Mouse (Mus musculus) heart, adult 2 months (tissue): ENCODE measurements around the gene H1foo. TPM values are rescaled to one million over a fixed set of nuclear protein-coding genes. Genes with fewer than 3 reads are reported as not detected.

ENCODE experiments used
- DNase-seq, 2 experiments: peaks; one replicate each; pipeline ENCODE4 v3.0.0; 2021
- H3K27ac ChIP-seq: fragments of 200-600 bp; 2 replicates; pipeline ENCODE4 v1.8.1; 2022
- H3K27me3 ChIP-seq: fragments of 200-500 bp; 2 replicates; pipeline ENCODE4 v1.6.1; 2012; ENCODE audit warnings: mild to moderate bottlenecking, low read length, inconsistent platforms, mixed read lengths; ENCODE audit not compliant: control insufficient read depth, insufficient read depth
- H3K36me3 ChIP-seq: fragments of 200-500 bp; 2 replicates; pipeline ENCODE4 v1.6.1; 2012; ENCODE audit warnings: low read length, inconsistent platforms; ENCODE audit not compliant: control insufficient read depth, insufficient read depth
- H3K4me1 ChIP-seq: fragments of 200-500 bp; 2 replicates; pipeline ENCODE4 v1.6.1; 2011; ENCODE audit warnings: low read length; ENCODE audit not compliant: control insufficient read depth, insufficient read depth
- H3K4me3 ChIP-seq: fragments of 200-600 bp; 2 replicates; pipeline ENCODE4 v1.8.1; 2022
- H3K79me2 ChIP-seq: fragments of 200-500 bp; replicated peaks from 2 replicates; pipeline ENCODE4 v1.6.1; 2012; ENCODE audit warnings: mild to moderate bottlenecking, inconsistent platforms, low read length, moderate library complexity, mixed read lengths; ENCODE audit not compliant: control insufficient read depth, insufficient read depth
- H3K9ac ChIP-seq: fragments of 200-500 bp; 2 replicates; pipeline ENCODE4 v1.6.1; 2012; ENCODE audit warnings: low read depth, mild to moderate bottlenecking, control low read depth, inconsistent platforms, low read length, mixed read lengths
- CTCF ChIP-seq: fragments of 200-600 bp; IDR thresholded peaks from 2 replicates; pipeline ENCODE4 v1.8.1; 2022; ENCODE audit warnings: antibody characterized with exemption, mild to moderate bottlenecking, moderate library complexity
- EP300 ChIP-seq: fragments of 200-500 bp; IDR thresholded peaks from 2 replicates; pipeline ENCODE4 v1.6.1; 2011; ENCODE audit warnings: low read depth, low read length, control low read depth; ENCODE audit not compliant: insufficient read depth
- POLR2A ChIP-seq: fragments of 200-500 bp; IDR thresholded peaks from 2 replicates; pipeline ENCODE4 v1.6.1; 2011; ENCODE audit warnings: mild to moderate bottlenecking, low read depth, low read length, control low read depth; ENCODE audit not compliant: insufficient read depth
- WGBS: fragments of 180-500 bp; shearing (Covaris S2); methylation state at CpG from one replicate; pipeline ENCODE4 v1.1.7; 2018; 5-methylcytosine and 5-hydroxymethylcytosine counted together
- intact Hi-C: fragments of 180-260 bp; cut with DNase I; formaldehyde crosslinking; loops from one replicate; pipeline ENCODE4 v1.15.1; 2025
- polyA plus RNA-seq: library from polyadenylated mRNA; depleted of rRNA; stranded (reverse); fragments of >200 nt; gene quantifications from 2 replicates; pipeline ENCODE4 v1.2.3, GENCODE M21; 2012
- total RNA-seq, 2 experiments: library from RNA; stranded (reverse); gene quantifications; 2 replicates each; pipeline ENCODE4 v1.2.3; 2021

Gene H1foo
- total and polyA plus RNA-seq, 3 experiments = not detected

DNA sequence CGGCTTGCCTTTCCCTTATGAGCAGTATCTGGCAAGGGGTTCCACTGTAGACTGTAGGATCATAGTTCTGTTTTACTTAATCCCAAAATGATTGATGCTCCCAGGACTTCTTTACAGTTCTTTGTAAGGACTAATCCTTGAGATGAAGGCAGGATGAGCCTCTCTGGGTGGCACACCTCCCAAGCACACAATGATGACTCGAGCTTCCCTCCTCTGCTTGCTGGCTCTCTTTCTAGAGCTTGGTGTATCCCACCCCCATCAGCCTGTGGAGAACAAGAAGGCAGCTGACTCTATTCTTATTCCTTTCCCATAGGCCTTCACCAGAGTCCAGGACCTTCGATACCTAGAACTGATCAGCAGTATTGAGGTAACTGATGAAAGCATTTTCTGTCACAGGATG lies 42.2 kb upstream of the H1foo start:
- H3K27ac ChIP-seq = peak overlapping the region; percentile 94
- DNase-seq = no peak
- H3K36me3 ChIP-seq = no peaks in the 10 kb centered on the region; the same call in 1 of the 2 replicates
- 61% methylated on average over 3 of the region's 3 CpGs for WGBS
- no peaks in the 10 kb centered on the region for H3K27me3 ChIP-seq
- no peaks in the 10 kb centered on the region for H3K79me2 ChIP-seq
- no peak overlapping the region for H3K9ac ChIP-seq
- TF ChIP-seq CTCF = no peak
- TF ChIP-seq POLR2A = no peak
- TF ChIP-seq EP300 = no peak
- no peak overlapping the region for H3K4me3 ChIP-seq
- intact Hi-C loops = loop anchor here (5.0 kb wide), 1 partner anchor 60 kb away; no protein-coding TSS in a partner anchor
- H3K4me1 ChIP-seq = peaks cover 40% of the 10 kb centered on the region

DNA sequence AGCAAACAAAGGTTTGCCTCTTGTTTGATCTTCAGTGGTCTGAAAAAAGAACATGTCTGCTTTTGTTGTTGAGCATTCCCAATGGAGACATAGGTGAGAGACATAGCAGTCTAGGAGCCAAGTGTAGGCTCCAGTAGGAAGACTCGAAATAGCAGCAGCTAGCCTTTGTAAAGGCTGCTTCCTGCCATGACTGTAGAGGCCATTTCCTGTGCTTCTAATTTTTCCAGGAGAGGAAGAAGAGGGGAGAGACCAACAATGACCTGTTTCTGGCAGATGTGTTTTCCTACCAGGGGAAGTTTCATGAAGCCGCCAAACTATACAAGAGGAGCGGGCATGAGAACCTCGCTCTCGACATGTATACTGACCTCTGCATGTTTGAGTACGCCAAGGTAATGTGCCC lies 39.2 kb upstream of the H1foo start:
- no peaks in the 10 kb centered on the region for H3K79me2 ChIP-seq
- DNase-seq = peak in 1 of 2 experiments; percentile 60
- H3K27me3 ChIP-seq = no peaks in the 10 kb centered on the region
- peaks cover 49% of the 10 kb centered on the region for H3K4me1 ChIP-seq
- H3K9ac ChIP-seq = no peak overlapping the region
- H3K4me3 ChIP-seq = no peak overlapping the region
- peak overlapping the region; percentile 85 for H3K27ac ChIP-seq
- intact Hi-C loops = no loop called here
- WGBS = 59% methylated on average over 6 of the region's 6 CpGs
- TF ChIP-seq CTCF (no peak), POLR2A (peak; percentile 13; the same call in 1 of the 2 replicates), EP300 (peak; percentile 77; the same call in 1 of the 2 replicates)
- H3K36me3 ChIP-seq = no peaks in the 10 kb centered on the region; the same call in none of the 2 replicates

DNA sequence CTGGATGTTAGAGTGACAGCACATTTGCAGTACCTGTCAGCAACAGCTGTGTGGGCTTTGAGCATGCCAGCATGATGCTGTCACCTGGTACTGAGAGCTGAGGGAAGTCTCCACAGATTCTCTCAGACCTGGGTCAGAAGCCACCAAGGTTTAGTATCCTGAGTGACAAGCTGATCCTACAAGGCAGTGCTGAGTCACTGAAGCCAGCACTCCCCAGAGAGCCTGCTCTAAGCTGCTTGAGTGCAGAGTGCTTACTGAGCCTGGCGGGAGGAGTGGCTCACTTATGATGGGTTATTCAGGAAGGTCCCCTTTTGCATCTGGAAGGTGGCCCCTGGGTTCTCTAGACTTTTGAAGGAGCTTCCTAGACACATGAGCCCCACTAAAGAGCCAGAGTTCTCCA lies 38.3 kb upstream of the H1foo start:
- DNase-seq = no peak
- intact Hi-C loops = no loop called here
- no peaks in the 10 kb centered on the region for H3K79me2 ChIP-seq
- no peak overlapping the region for H3K4me3 ChIP-seq
- 55% methylated on average over 1 of the region's 1 CpGs for WGBS
- H3K4me1 ChIP-seq = peaks cover 50% of the 10 kb centered on the region
- H3K27ac ChIP-seq = peak overlapping the region; percentile 85
- H3K27me3 ChIP-seq = no peaks in the 10 kb centered on the region
- no peak for TF ChIP-seq CTCF
- no peak overlapping the region for H3K9ac ChIP-seq
- no peaks in the 10 kb centered on the region; the same call in 1 of the 2 replicates for H3K36me3 ChIP-seq

DNA sequence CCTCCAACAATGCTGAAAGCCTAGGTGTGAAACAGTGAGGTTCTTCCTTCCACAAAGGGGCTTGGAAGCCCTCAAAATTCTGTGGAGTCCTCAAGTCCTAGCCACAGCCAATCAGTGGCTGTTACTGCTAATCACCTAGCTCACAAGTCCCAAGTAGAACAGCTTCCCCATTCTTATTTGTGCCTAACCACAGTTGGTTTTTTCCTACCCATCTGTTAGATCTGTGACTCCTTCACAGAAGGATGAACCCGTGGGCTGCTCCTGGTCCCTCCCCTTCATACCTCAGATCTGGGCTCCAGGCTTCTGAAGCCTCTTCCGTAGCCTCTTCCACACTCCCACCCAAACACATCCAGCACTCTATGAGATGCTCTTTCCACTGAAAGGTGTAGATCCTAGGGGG lies 37.9 kb upstream of the H1foo start:
- 43% methylated on average over 2 of the region's 2 CpGs for WGBS
- Histone ChIP-seq H3K36me3 (no peaks in the 10 kb centered on the region; the same call in 1 of the 2 replicates), H3K79me2 (no peaks in the 10 kb centered on the region), H3K4me1 (peaks cover 50% of the 10 kb centered on the region), H3K27me3 (no peaks in the 10 kb centered on the region), H3K4me3 (no peak overlapping the region), H3K27ac (peak overlapping the region; percentile 85), H3K9ac (no peak overlapping the region)
- intact Hi-C loops = no loop called here
- no peak for DNase-seq
- TF ChIP-seq POLR2A (no peak), EP300 (no peak), CTCF (no peak)

DNA sequence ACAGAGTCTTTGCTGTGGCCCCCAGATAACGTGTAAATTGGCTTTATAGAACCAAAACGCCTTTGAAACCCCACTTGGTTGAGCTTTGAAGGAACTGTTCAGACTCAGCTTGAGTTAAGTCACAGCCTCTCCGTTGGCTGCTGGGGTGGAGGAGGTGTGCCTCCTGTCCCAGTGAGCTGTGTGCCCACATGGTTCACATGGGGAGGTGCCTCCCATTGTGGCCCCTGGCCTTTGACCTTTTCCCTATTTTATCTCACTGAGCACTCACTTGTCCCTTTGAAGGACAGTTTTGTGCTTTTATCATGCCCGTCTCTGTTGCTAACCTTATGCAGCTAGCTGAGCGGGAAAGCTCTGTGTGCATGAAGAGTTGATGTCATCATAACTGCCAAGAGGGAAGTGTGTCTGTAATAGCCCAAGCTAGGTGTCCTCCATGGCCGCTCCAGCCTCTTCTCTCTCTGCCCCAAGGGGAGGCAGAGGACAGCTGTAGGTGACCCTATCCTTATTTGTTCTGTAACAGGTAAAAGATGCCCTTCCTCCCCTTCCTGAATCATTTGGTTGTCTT lies 36.2 kb upstream of the H1foo start:
- Histone ChIP-seq H3K27ac (peak overlapping the region; percentile 66), H3K9ac (no peak overlapping the region), H3K79me2 (no peaks in the 10 kb centered on the region), H3K27me3 (no peaks in the 10 kb centered on the region), H3K4me3 (no peak overlapping the region), H3K4me1 (peaks cover 46% of the 10 kb centered on the region), H3K36me3 (no peaks in the 10 kb centered on the region; the same call in 1 of the 2 replicates)
- TF ChIP-seq EP300 = no peak
- TF ChIP-seq CTCF = no peak
- TF ChIP-seq POLR2A = no peak
- DNase-seq = no peak
- 62% methylated on average over 6 of the region's 6 CpGs for WGBS
- intact Hi-C loops = no loop called here

DNA sequence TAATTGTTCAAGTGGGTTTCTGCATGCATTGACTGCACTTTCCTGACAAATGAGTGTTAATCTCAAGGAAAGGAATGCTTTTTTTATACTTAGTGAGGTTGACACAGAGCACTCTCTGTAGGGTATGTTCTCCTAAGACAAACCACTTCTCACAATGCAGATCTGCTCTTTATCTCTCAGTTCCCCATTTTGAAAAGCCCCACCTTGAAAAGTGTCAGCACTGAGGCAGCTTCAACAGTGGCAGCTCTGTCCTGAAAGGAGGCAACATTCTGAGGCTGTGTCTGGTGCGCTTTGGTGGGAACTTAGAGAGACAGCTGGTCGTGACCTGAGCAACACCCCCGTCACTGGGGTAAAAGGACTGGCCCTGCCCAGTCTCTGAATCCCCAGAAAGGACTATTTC lies 35.7 kb upstream of the H1foo start:
- 69% methylated on average over 3 of the region's 3 CpGs for WGBS
- Histone ChIP-seq H3K4me1 (peaks cover 41% of the 10 kb centered on the region), H3K27ac (peak overlapping the region; percentile 66), H3K9ac (no peak overlapping the region), H3K36me3 (no peaks in the 10 kb centered on the region; the same call in 1 of the 2 replicates), H3K79me2 (no peaks in the 10 kb centered on the region), H3K4me3 (no peak overlapping the region), H3K27me3 (no peaks in the 10 kb centered on the region)
- TF ChIP-seq CTCF = no peak
- no peak for TF ChIP-seq EP300
- no peak for TF ChIP-seq POLR2A
- no peak for DNase-seq
- intact Hi-C loops = no loop called here
